Mouse (Mus musculus) heart, embryonic 12.5 days (tissue): ENCODE measurements around the gene Tarbp1. TPM values are rescaled to one million over a fixed set of nuclear protein-coding genes. Genes with fewer than 3 reads are reported as not detected.

Experiments used
- ATAC-seq: fragments of 200-750 bp; cut with Nextera tagmentation; 2 replicates; pipeline ENCODE4 v1.8.0; 2017; ENCODE audit warnings: moderate TSS enrichment, moderate library complexity; ENCODE audit not compliant: insufficient number of reproducible peaks, low FRiP score
- H3K27ac ChIP-seq: fragments of 300-500 bp; sonication (generic); 2 replicates; pipeline ENCODE4 v1.5.1; 2016; ENCODE audit warnings: mild to moderate bottlenecking, moderate library complexity; ENCODE audit not compliant: poor library complexity, severe bottlenecking
- H3K27me3 ChIP-seq: fragments of 300-500 bp; sonication (generic); replicated peaks from 2 replicates; pipeline ENCODE4 v1.6.1; 2016; ENCODE audit warnings: mild to moderate bottlenecking, moderate library complexity
- H3K36me3 ChIP-seq: fragments of 300-500 bp; sonication (generic); 2 replicates; pipeline ENCODE4 v1.6.1; 2016; ENCODE audit warnings: mild to moderate bottlenecking, moderate library complexity
- H3K4me1 ChIP-seq: fragments of 300-500 bp; sonication (generic); replicated peaks from 2 replicates; pipeline ENCODE4 v1.6.1; 2016; ENCODE audit warnings: mild to moderate bottlenecking
- H3K4me2 ChIP-seq: fragments of 300-500 bp; sonication (generic); 2 replicates; pipeline ENCODE4 v1.6.1; 2016; ENCODE audit warnings: mild to moderate bottlenecking, moderate library complexity
- H3K4me3 ChIP-seq: fragments of 300-500 bp; sonication (generic); 2 replicates; pipeline ENCODE4 v1.5.1; 2016; ENCODE audit warnings: mild to moderate bottlenecking
- H3K9ac ChIP-seq: fragments of 300-500 bp; sonication (generic); 2 replicates; pipeline ENCODE4 v1.6.1; 2016; ENCODE audit warnings: mild to moderate bottlenecking, moderate library complexity
- H3K9me3 ChIP-seq: fragments of 300-500 bp; sonication (generic); replicated peaks from 2 replicates; pipeline ENCODE4 v1.6.1; 2016; ENCODE audit warnings: mild to moderate bottlenecking, moderate library complexity
- WGBS: fragments of 180-500 bp; shearing (Covaris S2); methylation state at CpG from one replicate; pipeline ENCODE4 v1.1.7; 2016; 5-methylcytosine and 5-hydroxymethylcytosine counted together
- polyA plus RNA-seq: library from polyadenylated mRNA; unstranded; fragments of >200 nt; fragmentation: Nextera tagmentation; extraction: Ambion mirVana; gene quantifications from 2 replicates; pipeline ENCODE4 v1.2.1, GENCODE M21; 2016

The Tarbp1 gene
- 2.4 and 2.6 TPM in 2 replicates for polyA plus RNA-seq

GRCm38 (mm10) chr8:126474299-126475187 is at the start of gene Tarbp1:
Tarbp1 (minus strand) TSS chr8:126475065.
- Histone ChIP-seq H3K27ac (peak within 1 kb of the TSS; percentile 52; the same call in 1 of the 2 replicates), H3K4me1 (peaks cover 14% of the 10 kb centered on the region), H3K4me2 (peak within 1 kb of the TSS; percentile 97), H3K36me3 (peaks cover 13% of the 10 kb centered on the region), H3K9ac (peak within 1 kb of the TSS; percentile 77), H3K9me3 (no peaks in the 10 kb centered on the region), H3K27me3 (peaks cover 17% of the 10 kb centered on the region), H3K4me3 (peak within 1 kb of the TSS; percentile 73)
- peak; percentile 89 for ATAC-seq
- WGBS = under 1% methylated on average over 123 of the region's 124 CpGs

GRCm38 (mm10) chr8:126524233-126524985 is 49.5 kb upstream of the Tarbp1 start:
- H3K4me1 ChIP-seq = peaks cover 62% of the 10 kb centered on the region

GRCm38 (mm10) chr8:126523060-126523574 is 48.3 kb upstream of the Tarbp1 start:
- Histone ChIP-seq H3K4me3 (no peak overlapping the region), H3K4me2 (no peak overlapping the region), H3K9me3 (no peaks in the 10 kb centered on the region), H3K27ac (peak overlapping the region; percentile 69), H3K4me1 (peaks cover 49% of the 10 kb centered on the region), H3K9ac (no peak overlapping the region), H3K36me3 (no peaks in the 10 kb centered on the region), H3K27me3 (no peaks in the 10 kb centered on the region)
- no peak for ATAC-seq
- 72% methylated on average over 11 of the region's 11 CpGs for WGBS

More at GRCm38 (mm10) chr8:126524233-126524985, 49.5 kb upstream of the Tarbp1 start:
- 56% methylated on average over 18 of the region's 18 CpGs for WGBS
- no peak overlapping the region for H3K4me2 ChIP-seq
- no peaks in the 10 kb centered on the region for H3K36me3 ChIP-seq
- no peak overlapping the region for H3K9ac ChIP-seq
- H3K9me3 ChIP-seq = no peaks in the 10 kb centered on the region
- H3K4me3 ChIP-seq = no peak overlapping the region
- no peak for ATAC-seq
- H3K27me3 ChIP-seq = no peaks in the 10 kb centered on the region
- H3K27ac ChIP-seq = peak overlapping the region; percentile 69

- Histone ChIP-seq H3K9ac (no peak overlapping the region), H3K27me3 (no peaks in the 10 kb centered on the region), H3K4me3 (no peak overlapping the region), H3K27ac (no peak overlapping the region), H3K4me2 (no peak overlapping the region), H3K4me1 (peaks cover 38% of the 10 kb centered on the region), H3K9me3 (no peaks in the 10 kb centered on the region), H3K36me3 (no peaks in the 10 kb centered on the region)
- no peak for ATAC-seq
- WGBS = 81% methylated on average over 4 of the region's 4 CpGs
These were observed 44.6 kb upstream of the Tarbp1 start for GRCm38 (mm10) chr8:126519447-126519975.

GRCm38 (mm10) chr8:126516620-126517577 is 42.0 kb upstream of the Tarbp1 start:
- Histone ChIP-seq H3K4me3 (peak overlapping the region; percentile 31), H3K4me1 (peaks cover 36% of the 10 kb centered on the region), H3K36me3 (no peaks in the 10 kb centered on the region), H3K27me3 (no peaks in the 10 kb centered on the region), H3K9ac (peak overlapping the region; percentile 5; the same call in 1 of the 2 replicates), H3K27ac (peak overlapping the region; percentile 86), H3K4me2 (peak overlapping the region; percentile 67), H3K9me3 (no peaks in the 10 kb centered on the region)
- WGBS = 9% methylated on average over 27 of the region's 27 CpGs
- peak; percentile 79 for ATAC-seq

GRCm38 (mm10) chr8:126514011-126514964 is 39.4 kb upstream of the Tarbp1 start:
- WGBS = 42% methylated on average over 10 of the region's 10 CpGs
- H3K9ac ChIP-seq = 0 out of 2 replicates have a peak overlapping the region, but pooled peaks have one; percentile 45
- H3K9me3 ChIP-seq = no peaks in the 10 kb centered on the region
- ATAC-seq = peak; percentile 71
- peaks cover 36% of the 10 kb centered on the region for H3K4me1 ChIP-seq
- no peak overlapping the region for H3K4me3 ChIP-seq
- no peaks in the 10 kb centered on the region for H3K27me3 ChIP-seq
- H3K36me3 ChIP-seq = no peaks in the 10 kb centered on the region
- peak overlapping the region; percentile 86 for H3K27ac ChIP-seq
- H3K4me2 ChIP-seq = peak overlapping the region; percentile 39

- Histone ChIP-seq H3K9ac (no peak overlapping the region), H3K27me3 (no peaks in the 10 kb centered on the region), H3K27ac (no peak overlapping the region), H3K36me3 (no peaks in the 10 kb centered on the region), H3K4me3 (no peak overlapping the region), H3K4me1 (peaks cover 18% of the 10 kb centered on the region), H3K4me2 (no peak overlapping the region), H3K9me3 (peaks cover 5% of the 10 kb centered on the region; the same call in 1 of the 2 replicates)
- 84% methylated on average over 3 of the region's 3 CpGs for WGBS
- no peak for ATAC-seq
These were observed 36.0 kb upstream of the Tarbp1 start for GRCm38 (mm10) chr8:126510866-126511265.

- H3K27me3 ChIP-seq = no peaks in the 10 kb centered on the region
- no peaks in the 10 kb centered on the region for H3K36me3 ChIP-seq
- H3K9ac ChIP-seq = no peak overlapping the region
- ATAC-seq = no peak
- H3K4me3 ChIP-seq = no peak overlapping the region
- peaks cover 13% of the 10 kb centered on the region for H3K4me1 ChIP-seq
- no peak overlapping the region for H3K4me2 ChIP-seq
- 84% methylated on average over 6 of the region's 6 CpGs for WGBS
- H3K27ac ChIP-seq = no peak overlapping the region
- peaks cover 5% of the 10 kb centered on the region; the same call in 1 of the 2 replicates for H3K9me3 ChIP-seq
These were observed 34.8 kb upstream of the Tarbp1 start for GRCm38 (mm10) chr8:126509635-126510034.

- no peak overlapping the region for H3K27ac ChIP-seq
- WGBS = 80% methylated on average over 8 of the region's 8 CpGs
- peaks cover 5% of the 10 kb centered on the region; the same call in 1 of the 2 replicates for H3K9me3 ChIP-seq
These were observed 34.2 kb upstream of the Tarbp1 start for GRCm38 (mm10) chr8:126508871-126509586.

More at GRCm38 (mm10) chr8:126508871-126509586, 34.2 kb upstream of the Tarbp1 start:
- Histone ChIP-seq H3K4me1 (peaks cover 7% of the 10 kb centered on the region), H3K9ac (no peak overlapping the region), H3K4me2 (no peak overlapping the region), H3K27me3 (no peaks in the 10 kb centered on the region), H3K36me3 (no peaks in the 10 kb centered on the region), H3K4me3 (no peak overlapping the region)
- ATAC-seq = no peak
